Mouse (Mus musculus): Measurements from ENCODE around the gene Tpst1. TPM values are rescaled to one million over a fixed set of nuclear protein-coding genes. Genes with fewer than 3 reads are reported as not detected.
A peak's percentile ranks its signal among the peaks of the same experiment; 100 is the strongest.
"Not testable (repeated sequence)": the region's sequence is repeated elsewhere in the genome, so short reads cannot be mapped to it uniquely, and the experiment has no call there.

Gene Tpst1
- polyA plus RNA-seq (2015; fragmentation: Nextera tagmentation; extraction: Ambion mirVana), result 56.2 and 58.1 TPM in 2 replicates

DNA sequence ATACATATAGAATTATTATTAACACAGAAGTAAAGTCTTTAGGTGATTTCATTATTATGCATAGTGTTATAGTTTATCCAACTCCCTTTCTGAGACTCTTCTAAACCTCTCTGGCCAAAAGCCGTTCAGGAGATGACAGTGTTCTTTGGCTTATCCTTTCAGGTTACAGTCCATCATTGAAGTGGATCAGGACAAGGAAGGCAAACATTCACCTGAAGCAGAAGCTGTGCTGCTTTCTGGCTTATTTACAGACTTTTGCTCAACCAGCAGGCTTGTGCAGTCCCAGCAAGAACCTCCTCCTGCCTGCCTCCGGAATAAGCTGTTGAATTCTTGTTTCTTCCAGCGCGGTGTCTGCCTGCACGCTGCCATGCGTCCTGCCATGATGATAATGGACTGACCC lies at the start of gene Tpst1:
Gene Tpst1, plus strand, starts transcription at position 301 of the 400 bp plus-strand sequence.
- Histone ChIP-seq H3K4me2 (ENCODE audit: low read depth, low read length) (no peak within 1 kb of the TSS), H3K4me1 (replicated peaks; ENCODE audit: control insufficient read depth, insufficient read depth, low read length) (no peaks in the 10 kb centered on the region), H3K27me3 (ENCODE audit: control insufficient read depth, insufficient read depth, low read depth, low read length) (no peaks in the 10 kb centered on the region), H3K9me3 (ENCODE audit: control insufficient read depth, low read length) (no peaks in the 10 kb centered on the region), H3K4me3 (ENCODE audit: low read length) (no peak within 1 kb of the TSS), H3K9ac (ENCODE audit: low read length) (no peak within 1 kb of the TSS), H3K27ac (ENCODE audit: low read length) (no peak within 1 kb of the TSS), H3K36me3 (ENCODE audit: control insufficient read depth, insufficient read depth, low read length) (no peaks in the 10 kb centered on the region)
- 77% methylated on average over 6 of the region's 6 CpGs for WGBS
- no peak for ATAC-seq (ENCODE audit: low read depth)

DNA sequence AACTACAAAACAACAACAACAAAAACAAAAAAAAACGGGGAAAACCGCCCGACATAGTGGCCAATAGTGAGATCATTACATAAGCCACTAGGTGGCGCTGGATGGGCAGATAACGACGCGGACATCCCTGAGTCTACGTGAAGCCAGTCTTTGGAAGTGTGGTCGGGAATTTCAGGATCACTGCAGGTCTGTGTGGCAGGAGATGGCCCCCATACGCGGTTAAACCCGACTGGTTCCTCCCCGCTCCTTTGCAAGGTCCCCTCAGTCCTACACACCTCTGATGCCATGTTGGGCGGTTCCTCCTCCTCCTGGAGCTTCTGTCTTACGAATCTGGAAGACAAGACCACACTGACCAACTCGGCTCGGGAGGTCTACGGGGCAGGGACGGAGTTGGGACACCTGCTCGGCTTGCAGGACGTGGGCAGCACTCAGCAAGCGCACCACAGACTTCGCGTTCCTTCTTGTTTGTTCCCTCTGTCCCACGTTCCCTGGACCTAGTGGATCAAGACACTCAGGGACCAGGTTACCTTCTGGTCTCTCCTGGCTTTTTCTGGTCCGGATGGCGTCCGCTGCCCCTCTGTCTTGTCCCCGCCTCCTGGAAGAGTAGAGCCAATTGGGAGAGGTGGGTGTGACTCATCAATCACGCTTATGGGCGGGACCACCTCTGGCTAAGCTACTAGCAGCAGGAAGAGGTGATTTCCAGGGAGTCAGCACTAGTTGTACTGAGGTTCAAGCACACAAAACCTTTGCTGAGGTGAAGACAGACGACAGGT lies 49.2 kb upstream of the Tpst1 start:
- under 1% methylated on average over 32 of the region's 32 CpGs for WGBS

GRCm38 (mm10) chr5:130027134-130027533 lies 46.0 kb upstream of the Tpst1 start:
- no peak for ATAC-seq (ENCODE audit: low read depth)
- H3K9ac ChIP-seq (ENCODE audit: low read length), result no peak overlapping the region
- H3K36me3 ChIP-seq (ENCODE audit: control insufficient read depth, insufficient read depth, low read length), result no peaks in the 10 kb centered on the region
- H3K4me3 ChIP-seq (ENCODE audit: low read length), result no peak overlapping the region
- H3K4me1 ChIP-seq (replicated peaks; ENCODE audit: control insufficient read depth, insufficient read depth, low read length), result peaks cover 8% of the 10 kb centered on the region
- WGBS, result 64% methylated on average over 5 of the region's 5 CpGs
- H3K9me3 ChIP-seq (ENCODE audit: control insufficient read depth, low read length), result no peaks in the 10 kb centered on the region
- H3K27ac ChIP-seq (ENCODE audit: low read length), result no peak overlapping the region
- no peak overlapping the region for H3K4me2 ChIP-seq (ENCODE audit: low read depth, low read length)
- H3K27me3 ChIP-seq (ENCODE audit: control insufficient read depth, insufficient read depth, low read depth, low read length), result no peaks in the 10 kb centered on the region

More for the DNA sequence above, 49.2 kb upstream of the Tpst1 start:
- Histone ChIP-seq H3K9ac (ENCODE audit: low read length) (peak overlapping the region; percentile 58), H3K27ac (ENCODE audit: low read length) (peak overlapping the region; percentile 48), H3K4me1 (replicated peaks; ENCODE audit: control insufficient read depth, insufficient read depth, low read length) (peaks cover 4% of the 10 kb centered on the region), H3K9me3 (ENCODE audit: control insufficient read depth, low read length) (no peaks in the 10 kb centered on the region), H3K36me3 (ENCODE audit: control insufficient read depth, insufficient read depth, low read length) (no peaks in the 10 kb centered on the region), H3K4me3 (ENCODE audit: low read length) (peak overlapping the region; percentile 57), H3K27me3 (ENCODE audit: control insufficient read depth, insufficient read depth, low read depth, low read length) (no peaks in the 10 kb centered on the region), H3K4me2 (ENCODE audit: low read depth, low read length) (peak overlapping the region; percentile 73)
- peak; percentile 95 for ATAC-seq (ENCODE audit: low read depth)

- H3K4me3 ChIP-seq (ENCODE audit: low read length), result no peak overlapping the region
- H3K4me2 ChIP-seq (ENCODE audit: low read depth, low read length), result no peak overlapping the region
- WGBS, result 73% methylated on average over 7 of the region's 7 CpGs
- H3K9ac ChIP-seq (ENCODE audit: low read length), result no peak overlapping the region
- no peaks in the 10 kb centered on the region for H3K36me3 ChIP-seq (ENCODE audit: control insufficient read depth, insufficient read depth, low read length)
- no peak for ATAC-seq (ENCODE audit: low read depth)
- peaks cover 8% of the 10 kb centered on the region for H3K4me1 ChIP-seq (replicated peaks; ENCODE audit: control insufficient read depth, insufficient read depth, low read length)
- H3K9me3 ChIP-seq (ENCODE audit: control insufficient read depth, low read length), result no peaks in the 10 kb centered on the region
- no peak overlapping the region for H3K27ac ChIP-seq (ENCODE audit: low read length)
- no peaks in the 10 kb centered on the region for H3K27me3 ChIP-seq (ENCODE audit: control insufficient read depth, insufficient read depth, low read depth, low read length)
Measured at GRCm38 (mm10) chr5:130027696-130028095, 45.4 kb upstream of the Tpst1 start.

DNA sequence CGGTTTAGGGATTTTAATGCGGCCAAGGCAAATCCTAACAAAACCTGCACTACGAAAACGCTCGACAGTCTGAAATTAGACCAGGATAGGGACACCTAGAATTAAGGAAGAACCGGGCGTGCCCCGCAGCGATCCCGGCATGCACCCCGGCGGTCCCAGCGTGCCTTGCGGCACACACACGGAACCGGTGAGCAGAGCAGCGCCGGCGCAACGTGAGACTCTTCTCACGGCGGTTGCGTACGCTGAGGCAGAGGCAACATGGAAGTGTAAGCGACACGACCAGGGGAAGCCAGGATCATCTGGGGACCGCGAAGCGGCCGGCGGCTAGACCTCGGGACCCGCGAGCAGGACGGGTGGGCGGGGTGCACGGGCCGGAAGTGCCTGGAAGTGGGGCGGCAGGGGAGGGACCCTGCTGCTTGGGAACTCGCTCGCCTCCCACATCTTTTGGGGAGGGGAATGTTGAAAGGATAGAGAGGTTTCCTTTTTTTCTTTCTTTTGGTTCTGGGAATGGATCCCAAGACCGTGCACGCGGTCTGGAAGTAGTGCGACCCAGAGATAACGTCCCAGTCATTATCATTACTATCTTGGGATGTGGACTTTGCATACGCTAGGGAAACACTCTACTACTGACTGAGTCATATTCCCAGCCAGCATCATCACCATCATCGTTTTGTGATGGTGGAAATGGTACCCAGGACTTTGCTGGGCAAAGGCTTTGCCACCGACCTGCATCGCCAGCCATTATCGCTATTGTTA lies 43.8 kb upstream of the Tpst1 start, which contains the start of the genes Asl and Crcp:
Gene Asl, minus strand, starts transcription at position 106 of the 756 bp plus-strand sequence.
Gene Crcp, plus strand, starts transcription at position 149 of the 756 bp plus-strand sequence.
- Histone ChIP-seq H3K4me1 (replicated peaks; ENCODE audit: control insufficient read depth, insufficient read depth, low read length) (peaks cover 4% of the 10 kb centered on the region; the same call in 1 of the 2 replicates), H3K27ac (ENCODE audit: low read length) (peak within 1 kb of the TSS; percentile 92), H3K9me3 (ENCODE audit: control insufficient read depth, low read length) (no peaks in the 10 kb centered on the region), H3K4me3 (ENCODE audit: low read length) (peak within 1 kb of the TSS; percentile 84), H3K4me2 (ENCODE audit: low read depth, low read length) (peak within 1 kb of the TSS; percentile 81), H3K9ac (ENCODE audit: low read length) (peak within 1 kb of the TSS; percentile 85), H3K27me3 (ENCODE audit: control insufficient read depth, insufficient read depth, low read depth, low read length) (no peaks in the 10 kb centered on the region), H3K36me3 (ENCODE audit: control insufficient read depth, insufficient read depth, low read length) (no peaks in the 10 kb centered on the region)
- WGBS, result 2% methylated on average over 51 of the region's 51 CpGs
- peak; percentile 89 for ATAC-seq (ENCODE audit: low read depth)

DNA sequence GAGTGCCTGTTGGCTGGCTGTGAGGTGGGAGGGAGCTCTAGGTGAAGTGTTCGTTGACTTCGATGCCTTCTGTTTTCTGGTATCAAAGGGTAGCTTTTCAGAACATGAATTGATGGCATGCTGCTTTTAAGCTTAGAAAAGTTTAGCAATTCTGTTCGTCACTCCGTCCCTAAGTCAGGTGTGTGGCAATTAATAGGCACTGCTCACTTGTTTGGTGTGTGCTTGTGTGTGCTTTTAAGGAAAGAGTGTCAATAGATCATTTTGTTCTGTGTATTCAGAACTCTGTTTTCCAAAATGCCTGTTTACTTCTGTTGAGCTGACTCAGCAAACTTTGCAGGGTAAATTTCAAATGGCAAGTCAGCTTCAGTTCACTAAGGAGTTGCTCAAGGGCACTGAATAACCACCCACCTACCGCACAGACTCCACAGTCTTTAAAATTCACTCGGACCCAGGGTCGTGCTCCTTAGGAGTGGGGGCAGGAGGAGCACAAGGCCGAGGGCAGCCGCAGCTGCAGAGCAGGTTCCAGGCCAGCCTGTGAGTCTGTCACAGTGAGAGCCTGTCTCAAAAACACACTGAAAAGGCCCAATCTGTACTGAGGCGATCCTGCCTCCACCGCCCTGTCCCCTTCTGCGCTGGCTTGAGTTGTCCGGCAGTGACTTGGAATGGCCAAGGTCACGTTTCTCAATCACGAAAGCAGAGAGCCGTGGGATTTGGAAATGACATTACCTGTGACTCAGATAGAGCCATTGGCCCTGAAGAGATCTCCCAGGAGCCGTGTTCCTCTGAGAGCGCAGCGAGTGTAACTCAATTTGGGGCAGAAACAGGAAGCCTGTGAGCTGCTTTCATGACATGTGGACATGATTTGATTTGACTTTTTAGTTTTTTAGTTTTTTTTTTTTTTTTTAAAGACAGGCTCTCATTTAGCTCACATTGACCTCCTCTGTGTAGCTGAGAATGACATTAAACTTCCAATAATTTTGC lies 41.4 kb upstream of the Tpst1 start:
- Histone ChIP-seq H3K4me3 (ENCODE audit: low read length) (no peak overlapping the region), H3K9ac (ENCODE audit: low read length) (no peak overlapping the region), H3K9me3 (ENCODE audit: control insufficient read depth, low read length) (no peaks in the 10 kb centered on the region), H3K4me2 (ENCODE audit: low read depth, low read length) (no peak overlapping the region), H3K27ac (ENCODE audit: low read length) (no peak overlapping the region), H3K36me3 (ENCODE audit: control insufficient read depth, insufficient read depth, low read length) (no peaks in the 10 kb centered on the region), H3K4me1 (replicated peaks; ENCODE audit: control insufficient read depth, insufficient read depth, low read length) (peaks cover 4% of the 10 kb centered on the region; the same call in 1 of the 2 replicates), H3K27me3 (ENCODE audit: control insufficient read depth, insufficient read depth, low read depth, low read length) (no peaks in the 10 kb centered on the region)
- no peak for ATAC-seq (ENCODE audit: low read depth)
- WGBS, result 93% methylated on average over 19 of the region's 19 CpGs

GRCm38 (mm10) chr5:130033869-130034268 lies 39.3 kb upstream of the Tpst1 start:
- Histone ChIP-seq H3K9ac (ENCODE audit: low read length) (no peak overlapping the region), H3K27me3 (ENCODE audit: control insufficient read depth, insufficient read depth, low read depth, low read length) (no peaks in the 10 kb centered on the region), H3K9me3 (ENCODE audit: control insufficient read depth, low read length) (no peaks in the 10 kb centered on the region), H3K36me3 (ENCODE audit: control insufficient read depth, insufficient read depth, low read length) (no peaks in the 10 kb centered on the region), H3K4me2 (ENCODE audit: low read depth, low read length) (no peak overlapping the region), H3K4me3 (ENCODE audit: low read length) (no peak overlapping the region), H3K27ac (ENCODE audit: low read length) (no peak overlapping the region), H3K4me1 (replicated peaks; ENCODE audit: control insufficient read depth, insufficient read depth, low read length) (peaks cover 4% of the 10 kb centered on the region; the same call in 1 of the 2 replicates)
- WGBS, result 66% methylated on average over 2 of the region's 2 CpGs
- no peak for ATAC-seq (ENCODE audit: low read depth)

DNA sequence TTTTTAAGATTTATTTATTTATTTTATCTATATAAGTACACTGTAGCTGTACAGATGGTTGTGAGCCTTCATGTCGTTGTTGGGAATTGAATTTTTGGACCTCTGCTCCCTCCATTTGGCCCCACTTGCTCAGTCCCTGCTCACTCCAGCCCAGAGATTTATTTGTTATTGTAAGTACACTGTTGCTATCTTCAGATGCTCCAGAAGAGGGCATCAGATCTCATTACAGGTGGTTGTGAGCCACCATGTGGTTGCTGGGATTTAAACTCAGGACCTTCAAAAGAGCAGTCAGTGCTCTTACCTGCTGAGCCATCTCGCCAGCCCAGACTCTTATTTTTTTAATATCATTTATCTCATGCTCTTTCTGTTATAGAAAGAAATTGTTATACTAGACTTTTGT lies 36.8 kb upstream of the Tpst1 start:
- H3K27ac ChIP-seq (ENCODE audit: low read length); H3K4me2 ChIP-seq (ENCODE audit: low read depth, low read length); H3K9ac ChIP-seq (ENCODE audit: low read length); H3K9me3 ChIP-seq (ENCODE audit: control insufficient read depth, low read length); H3K4me1 ChIP-seq (replicated peaks; ENCODE audit: control insufficient read depth, insufficient read depth, low read length); H3K27me3 ChIP-seq (ENCODE audit: control insufficient read depth, insufficient read depth, low read depth, low read length); H3K36me3 ChIP-seq (ENCODE audit: control insufficient read depth, insufficient read depth, low read length); ATAC-seq (ENCODE audit: low read depth); H3K4me3 ChIP-seq (ENCODE audit: low read length): not testable (repeated sequence)
- WGBS, result 49% methylated on average over 2 of the region's 2 CpGs
